Mouse (Mus musculus) liver, embryonic 14.5 days (tissue): Measurements from ENCODE around the gene Gab1. TPM values are rescaled to one million over a fixed set of nuclear protein-coding genes. Genes with fewer than 3 reads are reported as not detected.

Source experiments
- ATAC-seq: fragments of 200-750 bp; cut with Nextera tagmentation; 2 replicates; pipeline ENCODE4 v1.8.0; 2017; ENCODE audit warnings: moderate number of reproducible peaks, mild to moderate bottlenecking, moderate library complexity; ENCODE audit not compliant: insufficient read depth
- DNase-seq, 3 experiments: peaks; one replicate each; pipeline ENCODE4 v3.0.0-alpha.2; 2012 to 2013; ENCODE audit warnings: low read depth in 3 of 3, low spot score in 3 of 3
- H3K27ac ChIP-seq: fragments of 300-500 bp; sonication (generic); 2 replicates; pipeline ENCODE4 v1.5.1; 2014; ENCODE audit warnings: moderate library complexity, mild to moderate bottlenecking, control low read depth, inconsistent platforms
- H3K27me3 ChIP-seq: fragments of 300-500 bp; sonication (generic); 2 replicates; pipeline ENCODE4 v1.6.1; 2014; ENCODE audit warnings: mild to moderate bottlenecking, low read length, moderate library complexity; ENCODE audit not compliant: control insufficient read depth, insufficient read depth
- H3K36me3 ChIP-seq: fragments of 300-500 bp; sonication (generic); replicated peaks from 2 replicates; pipeline ENCODE4 v1.6.1; 2014; ENCODE audit warnings: low read depth; ENCODE audit not compliant: control insufficient read depth, insufficient read depth
- H3K4me1 ChIP-seq, 2 experiments: fragments of 200-500 bp in 1 of 2; fragments of 300-500 bp in 1 of 2; sonication (generic) in 1 of 2; replicated peaks; 2 replicates each; pipeline ENCODE4 v1.6.1; 2012 to 2014; ENCODE audit warnings: antibody characterized with exemption in 1 of 2, inconsistent platforms in 1 of 2, low read length in 1 of 2; ENCODE audit not compliant: control insufficient read depth in 2 of 2, insufficient read depth in 2 of 2
- H3K4me2 ChIP-seq: fragments of 300-500 bp; sonication (generic); 2 replicates; pipeline ENCODE4 v1.6.1; 2014; ENCODE audit warnings: low read depth, mild to moderate bottlenecking, control low read depth, moderate library complexity
- H3K4me3 ChIP-seq, 2 experiments: fragments of 200-500 bp in 1 of 2; fragments of 300-500 bp in 1 of 2; sonication (generic) in 1 of 2; 2 replicates each; pipeline ENCODE4 v1.5.1; 2012 to 2014; ENCODE audit warnings: low read depth in 2 of 2, low read length in 2 of 2, mild to moderate bottlenecking in 2 of 2, control low read depth in 1 of 2, inconsistent platforms in 1 of 2, moderate library complexity in 1 of 2; ENCODE audit not compliant: insufficient read depth in 1 of 2
- H3K9ac ChIP-seq: fragments of 300-500 bp; sonication (generic); replicated peaks from 2 replicates; pipeline ENCODE4 v1.6.1; 2014; ENCODE audit warnings: mild to moderate bottlenecking, control low read depth, moderate library complexity
- H3K9me3 ChIP-seq: fragments of 300-500 bp; sonication (generic); 2 replicates; pipeline ENCODE4 v1.6.1; 2016; ENCODE audit warnings: low read length, mixed read lengths; ENCODE audit not compliant: control insufficient read depth
- CTCF ChIP-seq: IDR thresholded peaks from 2 replicates; pipeline ENCODE4 v1.5.1; 2016; ENCODE audit warnings: antibody characterized with exemption, low read depth, control low read depth
- EP300 ChIP-seq: IDR thresholded peaks from 2 replicates; pipeline ENCODE4 v1.6.1; 2016; ENCODE audit warnings: antibody characterized with exemption, low read depth
- WGBS: fragments of 180-500 bp; shearing (Covaris S2); extraction: QIAGEN DNeasy Blood & Tissue Kit; methylation state at CpG from one replicate; pipeline ENCODE4 v1.1.7; 2014; ENCODE audit not compliant: insufficient replicate concordance; 5-methylcytosine and 5-hydroxymethylcytosine counted together
- polyA plus RNA-seq, 2 experiments: library from polyadenylated mRNA; depleted of rRNA in 1 of 2; stranded (reverse) in 1 of 2; unstranded in 1 of 2; fragments of >200 nt; fragmentation: Nextera tagmentation in 1 of 2; extraction: Ambion mirVana in 1 of 2; gene quantifications; 2 replicates each; pipeline versions ENCODE4 v1.2.1 to v1.2.3; 2012 to 2014

The Gab1 gene
- polyA plus RNA-seq, 2 experiments: 7.8 to 10.3 TPM

- TF ChIP-seq CTCF (no peak), EP300 (no peak)
- no peak overlapping the region for H3K9ac ChIP-seq
- H3K36me3 ChIP-seq: peaks cover under 1% of the 10 kb centered on the region
- no peaks in the 10 kb centered on the region for H3K27me3 ChIP-seq
- H3K4me1 ChIP-seq: peaks cover 0 to 5% of the 10 kb centered on the region in 2 experiments; a peak in 2 of 4 replicates
- no peak for ATAC-seq
- no peak for DNase-seq
- no peak overlapping the region for H3K27ac ChIP-seq
- no peak overlapping the region for H3K4me2 ChIP-seq
- WGBS: 83% methylated on average over 9 of the region's 9 CpGs
- no peak overlapping the region for H3K4me3 ChIP-seq
- no peaks in the 10 kb centered on the region for H3K9me3 ChIP-seq
Measured at GRCm38 (mm10) chr8:80847912-80848311, 32.4 kb downstream of the Gab1 start.

- TF ChIP-seq EP300 (no peak), CTCF (no peak)
- H3K4me3 ChIP-seq: no peak overlapping the region
- no peak overlapping the region for H3K4me2 ChIP-seq
- H3K4me1 ChIP-seq: no peaks in the 10 kb centered on the region; a peak in 1 of 4 replicates
- no peaks in the 10 kb centered on the region for H3K9me3 ChIP-seq
- H3K36me3 ChIP-seq: peaks cover 2% of the 10 kb centered on the region
- 83% methylated on average over 13 of the region's 13 CpGs for WGBS
- H3K27me3 ChIP-seq: no peaks in the 10 kb centered on the region
- H3K9ac ChIP-seq: no peak overlapping the region
- ATAC-seq (no peak), DNase-seq (no peak)
- no peak overlapping the region for H3K27ac ChIP-seq
Measured at GRCm38 (mm10) chr8:80845284-80845683, 35.0 kb downstream of the Gab1 start.

GRCm38 (mm10) chr8:80843744-80844434, 36.4 kb downstream of the Gab1 start:
- 77% methylated on average over 9 of the region's 9 CpGs for WGBS
- ATAC-seq: no peak
- DNase-seq: no peak
- H3K36me3 ChIP-seq: peaks cover 2% of the 10 kb centered on the region
- H3K4me3 ChIP-seq: no peak overlapping the region
- no peaks in the 10 kb centered on the region; a peak in 1 of 4 replicates for H3K4me1 ChIP-seq
- H3K4me2 ChIP-seq: no peak overlapping the region
- no peak overlapping the region for H3K27ac ChIP-seq
- H3K27me3 ChIP-seq: no peaks in the 10 kb centered on the region
- TF ChIP-seq EP300 (no peak), CTCF (no peak)
- H3K9me3 ChIP-seq: no peaks in the 10 kb centered on the region
- H3K9ac ChIP-seq: no peak overlapping the region

- DNase-seq (no peak), ATAC-seq (peak; percentile 33; the same call in 1 of the 2 replicates)
- no peak overlapping the region for H3K4me2 ChIP-seq
- H3K36me3 ChIP-seq: peaks cover 2% of the 10 kb centered on the region
- no peaks in the 10 kb centered on the region for H3K4me1 ChIP-seq
- no peak overlapping the region for H3K4me3 ChIP-seq
- TF ChIP-seq CTCF (0 out of 2 replicates have a peak, but pooled peaks have one; percentile 5), EP300 (no peak)
- no peak overlapping the region for H3K27ac ChIP-seq
- H3K9ac ChIP-seq: no peak overlapping the region
- no peaks in the 10 kb centered on the region for H3K27me3 ChIP-seq
- no peaks in the 10 kb centered on the region for H3K9me3 ChIP-seq
- WGBS: 92% methylated on average over 3 of the region's 3 CpGs
Measured at GRCm38 (mm10) chr8:80842514-80842913, 37.8 kb downstream of the Gab1 start.

GRCm38 (mm10) chr8:80840090-80840489, 40.2 kb downstream of the Gab1 start:
- H3K27me3 ChIP-seq: no peaks in the 10 kb centered on the region
- H3K9ac ChIP-seq: no peak overlapping the region
- H3K27ac ChIP-seq: no peak overlapping the region
- no peak overlapping the region for H3K4me3 ChIP-seq
- no peaks in the 10 kb centered on the region for H3K9me3 ChIP-seq
- H3K36me3 ChIP-seq: peaks cover 2% of the 10 kb centered on the region; the same call in 1 of the 2 replicates
- DNase-seq: no peak
- TF ChIP-seq EP300: no peak
- TF ChIP-seq CTCF: no peak
- no peak overlapping the region for H3K4me2 ChIP-seq
- WGBS: 81% methylated on average over 6 of the region's 6 CpGs
- ATAC-seq: no peak
- H3K4me1 ChIP-seq: no peaks in the 10 kb centered on the region
